Mouse (Mus musculus) thymus, postnatal 36 days (tissue): ENCODE data around the gene Patl1.
"Not testable (repeated sequence)": the region's sequence is repeated elsewhere in the genome, so short reads cannot be mapped to it uniquely, and the experiment has no call there.

ENCODE experiments used
- DNase-seq, 2 experiments: peaks; one replicate each; pipeline ENCODE4 v3.0.0; 2022; ENCODE audit warnings: mixed read lengths in 2 of 2

Patl1 gene

DNA sequence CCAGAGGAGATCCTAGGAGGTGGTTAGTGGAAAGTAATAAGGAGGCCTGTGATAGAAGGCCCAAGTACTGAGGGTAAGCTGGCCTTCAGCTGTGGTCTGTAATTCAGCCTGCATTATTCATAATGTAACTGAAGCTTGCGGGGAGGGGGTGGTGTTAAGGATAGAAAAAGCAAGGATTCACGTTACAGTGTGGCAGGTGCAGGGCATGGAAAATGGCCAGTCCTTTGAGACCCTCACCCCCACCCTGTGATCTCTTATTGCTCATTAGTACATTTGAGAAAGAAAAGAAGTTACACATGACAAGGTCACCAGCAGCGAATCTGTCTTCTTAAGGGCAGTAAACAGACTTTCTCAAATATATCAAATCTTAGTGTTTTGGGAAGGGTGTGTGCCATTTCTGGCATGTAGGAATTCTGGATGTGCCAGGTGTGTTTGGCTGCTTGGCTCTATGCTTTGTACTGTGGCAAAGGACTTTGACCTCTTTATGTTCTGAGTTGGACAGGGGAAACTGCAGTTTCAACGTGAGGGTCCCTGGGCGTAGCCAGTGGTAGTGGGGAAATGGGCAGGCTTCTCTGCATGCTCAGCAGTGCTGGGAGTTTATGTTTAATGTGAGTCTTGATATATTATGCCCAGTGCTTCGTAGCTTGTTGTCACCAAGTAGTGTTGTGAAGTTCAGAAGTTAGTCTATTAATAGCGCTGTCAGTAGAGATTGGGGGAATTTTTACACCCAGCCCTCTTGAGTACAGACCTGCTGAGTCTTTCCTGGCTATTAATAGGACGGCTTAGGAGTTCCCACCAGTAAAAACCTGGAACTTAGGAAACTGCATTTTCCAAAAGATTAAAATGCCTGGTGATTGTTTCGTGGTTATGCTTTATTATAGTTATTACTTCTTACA, 57.2 kb downstream of the Patl1 start:
- DNase-seq = no peak

DNA sequence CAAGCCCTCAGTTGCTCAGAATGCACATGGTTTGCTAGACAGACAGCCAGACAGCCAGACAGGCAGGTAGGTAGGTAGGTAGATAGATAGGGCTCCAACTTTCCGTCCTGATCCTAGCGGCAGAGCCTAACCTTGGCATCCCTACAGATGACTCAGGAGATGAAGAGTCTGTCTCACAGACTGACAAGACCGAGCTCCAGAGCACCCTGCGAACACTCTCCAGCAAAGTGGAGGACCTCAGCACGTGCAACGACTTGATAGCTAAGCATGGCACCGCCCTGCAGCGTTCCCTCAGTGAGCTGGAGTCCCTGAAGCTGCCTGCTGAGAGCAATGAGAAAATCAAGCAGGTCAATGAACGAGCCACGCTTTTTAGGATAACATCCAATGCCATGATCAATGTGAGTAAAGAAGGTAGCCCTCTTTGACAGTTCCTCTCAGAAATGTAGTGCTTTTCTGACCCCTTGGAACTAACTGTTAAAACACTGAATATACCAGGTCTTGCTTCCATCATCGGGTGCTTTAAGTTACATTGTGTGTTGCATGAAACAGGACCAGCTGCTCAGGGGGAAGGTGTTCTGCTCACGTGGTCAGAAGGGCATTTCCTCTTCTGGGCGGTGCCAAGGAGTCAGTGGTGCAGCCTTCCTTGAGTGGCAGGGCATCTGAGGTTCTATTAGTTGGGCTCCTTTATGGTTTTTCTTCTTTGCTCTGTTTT, 61.5 kb downstream of the Patl1 start:
- DNase-seq = no peak

DNA sequence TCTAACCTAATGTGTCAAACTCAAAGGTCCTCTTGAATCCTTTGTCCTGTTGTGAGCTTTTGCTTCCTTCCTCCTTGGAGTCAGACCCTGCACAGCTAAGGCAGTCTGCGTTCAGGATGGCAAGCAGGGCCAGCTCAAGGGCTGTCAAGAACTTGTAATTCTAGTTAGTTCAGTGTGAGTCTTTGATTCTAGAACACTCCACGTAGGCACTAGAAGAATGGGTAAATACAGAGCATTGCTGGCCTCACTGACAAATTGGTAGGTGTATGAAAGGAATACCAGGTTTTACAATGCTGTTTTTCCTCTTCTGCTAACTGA, 62.0 kb downstream of the Patl1 start:
- no peak for DNase-seq

DNA sequence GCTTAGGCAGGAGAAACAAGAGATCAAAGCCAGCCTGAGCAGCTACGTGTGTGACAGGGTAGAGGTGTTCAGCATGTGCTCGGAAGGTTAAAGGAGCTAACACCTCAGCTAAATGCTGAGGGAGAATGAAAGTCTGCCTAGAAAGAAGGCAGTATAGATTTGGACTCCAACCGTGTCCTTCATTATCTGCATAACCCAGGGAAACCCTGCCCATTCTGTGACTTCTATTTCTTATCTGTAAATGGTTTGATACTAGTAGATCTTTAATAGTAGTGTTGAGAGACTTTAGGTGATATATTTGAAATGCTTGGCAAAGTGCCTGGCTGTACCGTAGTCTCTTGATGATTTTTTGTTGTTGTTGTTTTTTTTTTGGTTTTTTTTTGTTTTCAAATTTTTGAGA, 63.5 kb downstream of the Patl1 start:
- DNase-seq = no peak

DNA sequence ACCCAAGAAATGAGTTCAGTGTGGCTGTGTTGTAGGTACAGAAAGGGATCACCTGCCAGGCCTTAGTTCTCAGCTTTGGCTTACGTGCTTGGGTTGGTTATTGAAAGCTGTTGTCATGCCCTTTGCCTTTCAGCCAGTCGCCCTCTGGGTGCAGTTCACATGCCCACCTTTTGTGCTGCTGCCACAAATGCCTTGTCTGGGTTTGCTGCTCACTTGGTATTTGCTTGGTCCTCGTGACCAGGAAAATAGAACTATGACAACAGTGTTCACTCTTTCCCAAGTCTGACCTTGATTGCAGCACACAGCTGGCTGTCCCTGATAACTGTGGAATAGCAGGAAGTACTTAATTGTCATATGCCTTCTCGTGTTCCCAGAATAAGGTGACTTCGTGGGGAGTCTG, 65.2 kb downstream of the Patl1 start:
- no peak for DNase-seq

DNA sequence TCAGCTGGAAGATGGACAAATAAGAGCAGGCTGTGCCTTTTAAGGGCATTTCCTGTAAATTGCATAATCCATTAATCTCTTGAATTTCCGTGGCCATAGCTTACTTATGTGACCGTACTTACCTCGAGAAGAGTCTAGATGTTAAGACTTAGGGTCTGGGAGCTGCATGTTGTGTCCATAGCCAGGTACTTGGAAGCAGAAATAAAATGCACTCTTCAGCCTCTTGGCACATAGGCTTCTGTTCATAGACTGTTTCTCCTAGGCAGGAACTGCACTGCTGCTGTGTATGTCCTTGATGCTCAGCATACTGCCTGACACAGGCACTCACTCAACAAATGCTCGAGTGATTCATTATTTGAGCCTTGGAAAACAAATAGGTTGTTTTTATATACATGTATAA, 68.3 kb downstream of the Patl1 start:
- DNase-seq = no peak

DNA sequence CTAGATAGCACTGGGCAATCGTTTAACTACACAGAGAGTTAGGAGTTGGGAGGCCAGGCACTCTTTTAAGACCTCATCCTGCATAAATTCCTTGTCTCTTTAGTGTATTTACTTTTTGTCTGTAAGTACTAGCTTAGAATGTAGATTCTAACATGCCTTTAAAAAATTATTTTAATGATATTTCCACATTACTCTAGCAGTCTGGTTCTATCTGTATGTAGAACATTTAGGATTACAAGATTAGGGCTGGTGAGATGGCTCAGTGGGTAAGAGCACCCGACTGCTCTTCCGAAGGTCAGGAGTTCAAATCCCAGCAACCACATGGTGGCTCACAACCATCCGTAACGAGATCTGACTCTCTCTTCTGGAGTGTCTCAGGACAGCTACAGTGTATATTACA, 72.4 kb downstream of the Patl1 start:
- not testable (repeated sequence) for DNase-seq

DNA sequence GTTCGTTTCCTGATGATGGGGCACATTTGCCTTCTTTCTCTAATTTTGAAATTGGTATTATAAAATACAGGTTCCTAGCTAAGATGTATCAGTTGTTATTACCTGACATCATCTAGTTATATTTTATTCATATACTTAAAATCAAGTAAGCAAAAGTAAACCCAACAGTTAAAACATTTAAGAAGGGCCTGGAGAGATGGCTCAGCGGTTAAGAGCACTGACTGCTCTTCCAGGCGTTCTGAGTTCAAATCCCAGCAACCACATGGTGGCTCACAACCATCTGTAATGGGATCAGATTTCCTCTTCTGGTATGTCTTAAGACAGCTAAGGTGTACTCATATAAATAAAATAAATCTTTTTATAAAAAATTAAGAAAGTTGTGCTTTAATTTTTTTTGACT, 75.6 kb downstream of the Patl1 start:
- no peak for DNase-seq

DNA sequence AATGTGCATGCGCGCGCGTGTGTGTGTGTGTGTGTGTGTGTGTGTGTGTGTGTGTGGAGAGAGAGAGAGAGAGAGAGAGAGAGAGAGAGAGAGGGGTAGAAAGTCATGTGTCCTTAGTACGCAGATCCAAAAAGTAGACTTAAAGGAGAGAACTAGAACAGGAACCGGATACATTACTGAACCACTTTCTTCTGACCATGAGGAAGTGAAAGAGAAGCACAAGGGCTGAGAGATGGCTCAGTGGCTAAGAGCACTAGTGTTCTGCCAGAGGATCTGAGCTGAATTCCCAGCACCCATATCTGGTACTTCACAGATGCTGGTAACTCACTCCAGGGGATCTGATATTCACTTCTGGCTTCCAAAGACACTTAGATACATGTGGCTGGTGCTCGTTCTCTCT, 77.1 kb downstream of the Patl1 start:
- no peak for DNase-seq

DNA sequence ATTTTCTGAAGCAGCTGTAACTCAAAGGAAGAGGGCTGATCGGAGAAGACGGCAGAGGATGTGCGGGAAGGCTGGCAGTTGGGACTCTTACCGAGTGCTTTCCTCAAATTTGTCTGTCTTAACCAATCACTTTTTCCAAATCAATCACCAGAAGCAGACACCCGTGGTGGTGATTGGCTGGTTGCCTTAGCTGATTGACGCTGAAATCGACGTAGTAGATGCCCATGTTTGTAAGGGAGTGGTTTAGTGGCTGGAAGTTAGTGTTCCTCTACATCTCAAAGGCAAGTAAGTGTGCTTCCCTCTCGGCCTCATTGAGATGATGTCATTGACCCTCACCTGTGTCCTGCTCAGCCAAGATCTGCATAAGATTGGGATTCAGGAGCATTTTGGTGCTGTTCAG, 79.8 kb downstream of the Patl1 start:
- no peak for DNase-seq

DNA sequence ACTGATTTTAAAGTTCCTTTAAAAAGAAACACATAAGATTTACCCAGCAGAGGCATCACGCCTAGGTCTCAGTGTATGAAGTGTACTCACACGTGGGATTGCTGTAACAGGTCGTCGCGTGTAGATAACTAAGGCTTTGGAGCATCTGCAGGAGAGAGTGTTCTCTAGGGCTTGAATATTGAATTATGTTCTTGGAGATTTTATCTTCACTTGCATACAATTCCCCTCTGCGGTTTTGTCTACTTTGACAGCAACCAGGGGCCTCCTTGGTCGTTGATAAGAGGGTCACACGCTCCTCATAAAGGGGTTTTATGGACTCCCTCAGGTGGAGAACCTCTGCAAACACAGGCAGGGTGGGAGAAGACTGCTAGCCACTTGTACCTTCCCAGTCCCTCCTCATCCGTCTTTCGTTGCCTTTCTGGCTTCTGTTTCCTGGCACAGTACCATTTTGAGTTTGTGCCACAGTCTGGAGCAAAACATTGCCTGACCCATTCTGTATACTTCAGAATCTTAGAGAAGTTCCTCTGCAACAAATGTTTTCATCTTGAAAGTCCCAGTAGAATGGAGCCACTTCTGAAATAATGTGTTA, 80.3 kb downstream of the Patl1 start:
- no peak for DNase-seq
